Mouse (Mus musculus): ENCODE measurements around the gene Tnfsf11.

GRCm38 (mm10) chr14:78273571-78273970, 34.3 kb downstream of the Tnfsf11 start:
- TF ChIP-seq CTCF (conservative IDR thresholded peaks at IDR 0.05; ENCODE audit: low read length) (peak; percentile 86), POU5F1 (IDR thresholded peaks at IDR 0.05; ENCODE audit: borderline replicate concordance, low read length) (no peak), NANOG (IDR thresholded peaks at IDR 0.05; ENCODE audit: borderline replicate concordance, low read length) (no peak)
